Mouse (Mus musculus) cerebellum, postnatal 4 days (tissue): Measurements from ENCODE around the gene Olfr1253.

ENCODE experiments used
- DNase-seq, 2 experiments: peaks; one replicate each; pipeline ENCODE4 v3.0.0; 2022; ENCODE audit warnings: low spot score in 2 of 2, mixed read lengths in 1 of 2

Gene Olfr1253

DNA sequence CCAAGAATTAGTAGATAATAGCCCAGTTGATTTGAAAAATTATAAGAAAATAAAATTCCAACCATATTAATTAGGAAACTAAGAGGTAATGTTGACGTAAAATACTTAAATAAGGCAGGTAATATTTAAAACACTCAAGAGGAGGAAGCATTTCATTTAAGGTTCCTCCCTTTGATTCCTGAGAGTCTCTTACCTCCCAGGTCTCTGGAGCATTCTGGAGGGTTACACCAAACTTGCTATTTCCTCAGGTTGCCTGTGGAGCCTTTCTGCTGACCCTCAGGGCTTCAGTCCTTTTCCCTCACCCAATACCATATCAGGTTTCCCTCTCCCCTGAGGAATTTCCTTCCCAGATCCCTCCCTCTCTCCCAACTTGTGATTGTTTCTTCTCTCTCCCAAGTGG, at the start of gene Olfr1253:
Olfr1253 (minus strand) TSS at position 101 of the 400 bp plus-strand sequence.
- DNase-seq: no peak

DNA sequence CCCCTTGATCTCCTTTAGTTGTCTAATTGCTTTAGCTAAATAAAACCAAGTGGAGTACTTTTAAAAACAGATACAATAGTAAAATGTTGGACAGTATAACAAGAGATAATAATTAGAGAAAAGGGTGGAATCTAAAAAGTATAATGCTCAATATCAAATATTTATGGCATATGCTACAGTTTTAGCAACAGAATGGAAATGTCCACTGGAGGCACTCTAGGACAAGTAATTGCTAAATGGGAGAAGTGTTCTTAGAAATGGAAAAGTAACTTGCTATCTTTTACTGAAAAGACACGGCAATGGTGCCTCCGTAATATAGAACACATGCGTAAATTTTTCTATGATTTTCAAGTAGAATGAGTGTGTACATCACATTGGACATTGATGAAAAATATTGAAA, 42.7 kb upstream of the Olfr1253 start:
- DNase-seq: no peak

DNA sequence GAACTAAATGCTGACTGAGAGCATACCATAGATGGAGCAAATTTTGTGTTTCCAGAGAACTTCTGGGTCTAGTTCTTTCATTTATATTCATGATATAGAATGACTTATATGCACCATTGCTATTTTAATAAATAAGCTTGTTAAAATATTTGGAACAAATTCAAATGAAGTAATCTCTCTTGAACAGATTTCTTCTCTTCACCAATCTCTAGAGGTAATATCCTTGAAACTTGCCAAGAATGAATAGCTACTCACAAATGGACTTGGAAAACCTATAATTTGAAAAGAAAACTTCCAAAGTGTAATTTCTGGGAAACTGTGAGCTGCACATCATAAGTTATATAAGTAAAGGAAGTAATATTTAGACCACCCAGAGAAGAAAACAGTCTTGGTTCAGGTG, 36.6 kb upstream of the Olfr1253 start, which contains the start of gene Olfr1254:
Olfr1254 (minus strand) TSS at position 101 of the 400 bp plus-strand sequence.
- no peak for DNase-seq

DNA sequence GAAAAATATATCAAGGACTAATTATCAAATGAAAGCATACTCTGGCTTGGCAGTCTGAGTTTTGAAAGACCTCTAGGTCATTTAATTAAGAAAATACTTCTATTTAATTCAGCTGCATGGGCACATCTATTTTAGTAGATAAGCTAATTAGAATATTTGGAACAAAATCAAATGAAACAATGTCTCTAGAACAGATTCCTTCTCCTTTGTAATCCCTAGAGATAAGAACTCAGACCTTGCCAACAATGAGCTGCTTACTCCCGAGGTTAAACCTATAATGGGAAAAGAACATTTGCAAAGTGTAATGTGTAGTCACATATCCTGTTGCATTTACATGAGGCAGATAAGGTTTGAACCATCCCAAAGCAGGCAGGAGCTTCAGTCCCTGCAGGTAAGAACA, 32.0 kb downstream of the Olfr1253 start, which contains the start of gene Olfr1252:
Olfr1252 (minus strand) TSS at position 101 of the 400 bp plus-strand sequence.
- no peak for DNase-seq
